Mouse (Mus musculus) urinary bladder, postnatal 4 days (tissue): ENCODE results near the gene Tmem262.

Experiments
- DNase-seq, 2 experiments: peaks; one replicate each; pipeline ENCODE4 v3.0.0; 2021 to 2022; ENCODE audit warnings: low spot score in 2 of 2

Tmem262 gene

DNA sequence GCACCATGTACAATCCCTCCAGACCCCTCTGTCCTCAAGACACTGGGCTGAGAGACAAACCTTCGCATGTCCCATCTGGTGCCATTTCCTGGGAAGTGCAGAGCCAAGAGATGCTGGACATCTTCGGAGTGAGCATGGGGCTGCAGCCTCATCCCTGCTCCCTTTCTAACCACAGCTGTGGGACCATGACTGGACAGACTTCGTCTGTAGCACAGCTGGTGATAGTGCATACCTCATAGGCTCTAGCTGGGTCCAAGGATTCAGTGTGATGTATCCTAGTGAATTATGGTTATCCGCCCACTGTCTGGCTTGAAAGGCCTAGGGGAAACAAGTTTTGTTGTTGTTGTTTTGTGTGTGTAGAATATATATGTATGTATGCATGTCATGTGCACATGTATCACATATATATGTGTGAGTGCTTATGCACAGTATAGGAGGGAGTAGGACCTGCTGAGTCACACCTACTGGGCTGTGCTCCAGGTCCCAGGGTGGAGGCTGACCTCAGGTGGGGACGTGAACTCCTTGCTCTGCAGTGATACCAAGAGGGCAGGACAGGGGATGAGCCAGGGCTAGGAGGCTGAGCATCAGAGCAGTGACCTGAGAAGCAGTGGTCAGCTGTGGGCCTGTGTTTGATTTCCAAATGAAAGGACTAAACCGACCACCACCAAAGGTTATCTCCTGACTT, 22.5 kb downstream of the Tmem262 start:
- DNase-seq = no peak

DNA sequence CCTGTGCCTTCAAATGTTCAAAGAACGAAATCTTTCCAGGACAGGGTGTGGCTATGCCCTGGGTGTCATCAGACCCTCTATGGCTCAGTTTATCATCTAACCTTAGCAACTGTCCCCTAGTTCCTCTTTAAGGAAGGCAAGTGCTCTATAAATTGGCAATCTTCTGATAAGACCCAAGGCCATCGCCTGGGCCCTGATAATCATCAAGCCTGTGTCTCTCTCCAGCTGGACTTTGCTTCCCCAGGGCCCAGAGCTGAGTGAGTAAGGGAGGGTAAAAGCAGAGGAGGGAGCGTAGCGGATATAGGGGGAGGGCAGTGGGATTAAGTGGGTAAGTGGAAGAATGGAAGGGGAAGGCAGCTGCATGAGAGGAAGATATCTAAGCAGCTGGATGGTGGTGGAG, 24.6 kb downstream of the Tmem262 start:
- DNase-seq = no peak

DNA sequence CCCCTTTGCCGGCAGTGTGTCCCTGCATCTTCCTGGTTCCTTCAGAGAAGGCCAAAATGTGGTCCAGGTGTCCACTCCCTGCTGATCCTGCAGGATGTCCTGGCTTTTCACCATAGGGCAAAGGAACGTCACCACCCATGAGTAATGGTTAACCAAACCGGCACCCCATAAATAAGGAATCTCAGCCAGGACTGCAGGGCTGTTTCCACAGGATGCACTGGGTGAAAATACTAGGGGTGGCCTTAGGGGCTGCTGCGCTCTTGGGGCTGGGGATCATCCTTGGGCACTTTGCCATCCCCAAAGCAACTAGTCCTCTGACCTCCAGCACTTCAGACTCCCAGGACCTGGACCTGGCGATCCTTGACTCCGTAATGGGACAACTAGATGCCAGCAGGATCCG, 25.8 kb downstream of the Tmem262 start, which contains the start of gene Naaladl1:
TSS of gene Naaladl1 (plus strand) at position 197 of the 400 bp plus-strand sequence.
- no peak for DNase-seq

DNA sequence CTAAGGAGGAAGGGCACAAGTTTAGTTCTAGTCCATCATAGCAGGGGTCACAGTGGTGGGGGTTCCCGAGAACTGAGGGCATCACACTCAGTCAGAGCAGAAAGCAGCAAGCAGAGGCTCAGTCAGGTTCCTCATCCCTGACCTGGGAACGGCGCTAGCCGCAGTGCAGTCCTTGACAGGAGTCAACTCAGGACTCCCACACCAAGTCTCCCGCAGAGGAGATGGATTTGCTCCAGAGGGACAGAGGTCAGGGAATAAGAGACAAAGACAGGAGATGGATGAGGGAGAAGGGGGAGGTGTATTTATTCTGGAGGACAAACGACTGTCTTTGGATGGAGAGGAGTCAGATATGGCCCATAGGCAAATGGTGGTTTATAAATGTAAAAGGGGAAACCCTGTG, 33.3 kb downstream of the Tmem262 start:
- no peak for DNase-seq

GRCm38 (mm10) chr19:6116113-6116850, 36.4 kb downstream of the Tmem262 start:
- DNase-seq = no peak

- no peak for DNase-seq
Observed at GRCm38 (mm10) chr19:6117346-6117985, 37.6 kb downstream of the Tmem262 start.

GRCm38 (mm10) chr19:6117986-6118676, 38.3 kb downstream of the Tmem262 start, which contains the start of gene Sac3d1:
Gene Sac3d1, minus strand, starts transcription at chr19:6118650.
- peak; percentile 79 to 88 for DNase-seq

GRCm38 (mm10) chr19:6118677-6119185, 38.9 kb downstream of the Tmem262 start:
- no peak for DNase-seq

GRCm38 (mm10) chr19:6121761-6122160, 41.9 kb downstream of the Tmem262 start:
- DNase-seq = no peak

DNA sequence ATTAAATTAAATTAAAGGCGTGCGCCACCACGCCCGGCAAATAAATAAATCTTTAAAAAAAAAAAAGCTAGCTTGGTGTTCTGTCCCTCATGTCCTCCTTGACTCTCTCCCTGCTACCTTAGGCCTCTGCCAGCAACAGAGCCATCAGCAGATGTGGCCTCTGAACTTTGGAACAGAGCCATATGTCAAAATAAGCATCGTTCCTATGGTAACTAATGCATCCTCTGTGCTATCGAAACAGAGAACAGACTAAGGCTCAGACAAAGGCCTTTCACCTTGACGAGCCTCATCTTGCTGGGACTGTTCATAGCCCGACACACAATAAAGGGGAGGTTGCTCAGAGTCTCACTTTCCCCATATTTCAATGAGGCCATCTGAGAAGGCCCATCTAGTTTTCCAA, 43.5 kb downstream of the Tmem262 start:
- no peak for DNase-seq

GRCm38 (mm10) chr19:6124898-6125297, 45.1 kb downstream of the Tmem262 start:
- no peak for DNase-seq

DNA sequence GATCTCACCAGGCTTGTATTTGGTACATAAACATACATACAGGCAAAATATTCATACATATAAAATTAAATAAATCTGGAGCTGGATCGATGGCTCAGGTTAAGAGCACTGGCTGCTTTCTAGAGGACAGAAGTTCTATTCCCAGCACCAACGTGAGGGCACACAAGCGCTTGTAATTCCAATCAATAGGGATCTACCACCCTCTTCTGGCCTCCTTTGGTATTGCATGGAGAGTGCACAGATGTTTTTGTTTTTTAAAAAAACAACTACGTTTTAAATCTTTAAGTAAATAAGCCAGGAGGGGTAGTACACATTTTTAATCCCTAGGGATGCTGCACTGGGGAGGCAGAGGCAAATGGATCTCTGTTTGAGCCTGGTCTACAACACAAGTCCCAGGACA, 46.5 kb downstream of the Tmem262 start:
- DNase-seq = no peak

GRCm38 (mm10) chr19:6126789-6127580, 47.2 kb downstream of the Tmem262 start:
- DNase-seq = no peak

DNA sequence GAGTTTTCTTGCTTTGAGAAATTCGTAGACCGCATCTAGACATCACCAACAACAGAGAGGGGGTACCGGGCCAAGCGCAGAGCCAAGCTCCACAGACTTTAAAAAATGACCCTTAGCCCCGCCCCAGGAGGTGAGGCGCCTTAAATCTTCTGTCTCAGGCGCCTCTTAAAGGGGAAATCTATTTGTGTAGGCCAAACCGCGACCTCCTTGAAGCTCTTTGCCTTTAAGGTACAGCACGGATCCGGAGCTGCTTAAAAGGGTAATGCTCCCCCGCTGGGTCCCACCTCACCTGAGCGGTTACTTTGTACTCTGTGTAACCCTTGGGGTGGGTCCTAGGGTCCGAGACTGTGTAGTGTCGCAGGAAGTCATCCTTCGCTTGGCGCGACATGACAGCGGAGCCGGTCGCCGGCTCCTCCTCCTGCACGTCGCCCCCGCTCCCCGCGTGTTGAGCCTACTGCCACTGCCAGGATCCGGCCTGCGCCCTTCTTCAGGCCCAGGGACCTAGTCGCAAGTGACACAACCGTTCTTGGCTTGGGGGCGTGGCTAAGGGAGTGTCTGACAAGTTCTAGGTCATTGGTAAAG, 48.0 kb downstream of the Tmem262 start, which contains the start of gene Snx15:
TSS of gene Snx15 (minus strand) at position 545 of the 582 bp plus-strand sequence.
- DNase-seq = peak; percentile 90 to 92
